Mouse (Mus musculus): ENCODE results near the gene Taar6. TPM values are rescaled to one million over a fixed set of nuclear protein-coding genes. Genes with fewer than 3 reads are reported as not detected.

Gene Taar6
- total RNA-seq (2012; rRNA removed), result not detected in 2 replicates

GRCm38 (mm10) chr10:23985546-23985945 is at the start of gene Taar6:
TSS of gene Taar6 (minus strand) at chr10:23985646.
- no peak within 1 kb of the TSS for H3K4me3 ChIP-seq (ENCODE audit: insufficient read depth in 1 of 2, low read depth in 1 of 2, low read length in 2 of 2, poor library complexity in 1 of 2, severe bottlenecking in 1 of 2)
- in situ Hi-C loops (cut with MboI; ENCODE audit: low sequenced_read_pairs in 2 of 2, unreplicated experiment in 2 of 2), result no loop called here
- no peak for DNase-seq (ENCODE audit: low read depth, low spot score)
- H3K36me3 ChIP-seq (ENCODE audit: control insufficient read depth, insufficient read depth, low read length, poor library complexity, severe bottlenecking), result no peaks in the 10 kb centered on the region
- H3K9me3 ChIP-seq (ENCODE audit: control insufficient read depth, insufficient read depth, low read depth, low read length), result no peaks in the 10 kb centered on the region
- TF ChIP-seq MAFK (IDR thresholded peaks at IDR 0.05; ENCODE audit: insufficient read depth, low read depth, low read length) (no peak), ZC3H11A (IDR thresholded peaks at IDR 0.05; ENCODE audit: borderline replicate concordance, low read depth, low read length) (no peak), HCFC1 (IDR thresholded peaks at IDR 0.05; ENCODE audit: borderline replicate concordance, insufficient read depth, low read length) (no peak), CHD2 (IDR thresholded peaks at IDR 0.05; ENCODE audit: low read depth, low read length) (no peak), ZNF384 (IDR thresholded peaks at IDR 0.05; ENCODE audit: low read depth, low read length) (no peak)
- H3K9ac ChIP-seq (ENCODE audit: insufficient read depth, low read depth, low read length, poor library complexity, severe bottlenecking), result no peak within 1 kb of the TSS
- H3K4me1 ChIP-seq (ENCODE audit: control insufficient read depth in 2 of 2, insufficient read depth in 2 of 2, low read length in 2 of 2, poor library complexity in 1 of 2), result no peaks in the 10 kb centered on the region
- H3K27ac ChIP-seq (ENCODE audit: insufficient read depth, low read depth, low read length, poor library complexity, severe bottlenecking), result no peak within 1 kb of the TSS

- no peaks in the 10 kb centered on the region for H3K4me1 ChIP-seq (ENCODE audit: control insufficient read depth in 2 of 2, insufficient read depth in 2 of 2, low read length in 2 of 2, poor library complexity in 1 of 2)
- no peak overlapping the region for H3K9ac ChIP-seq (ENCODE audit: insufficient read depth, low read depth, low read length, poor library complexity, severe bottlenecking)
- no peak for TF ChIP-seq MAFK (IDR thresholded peaks at IDR 0.05; ENCODE audit: insufficient read depth, low read depth, low read length)
- no peak for TF ChIP-seq HCFC1 (IDR thresholded peaks at IDR 0.05; ENCODE audit: borderline replicate concordance, insufficient read depth, low read length)
- no peak for TF ChIP-seq CHD2 (IDR thresholded peaks at IDR 0.05; ENCODE audit: low read depth, low read length)
- TF ChIP-seq ZC3H11A (IDR thresholded peaks at IDR 0.05; ENCODE audit: borderline replicate concordance, low read depth, low read length), result no peak
- TF ChIP-seq ZNF384 (IDR thresholded peaks at IDR 0.05; ENCODE audit: low read depth, low read length), result no peak
- H3K27ac ChIP-seq (ENCODE audit: insufficient read depth, low read depth, low read length, poor library complexity, severe bottlenecking), result no peak overlapping the region
- no peaks in the 10 kb centered on the region for H3K9me3 ChIP-seq (ENCODE audit: control insufficient read depth, insufficient read depth, low read depth, low read length)
- H3K4me3 ChIP-seq (ENCODE audit: insufficient read depth in 1 of 2, low read depth in 1 of 2, low read length in 2 of 2, poor library complexity in 1 of 2, severe bottlenecking in 1 of 2), result no peak overlapping the region
- in situ Hi-C loops (cut with MboI; ENCODE audit: low sequenced_read_pairs in 2 of 2, unreplicated experiment in 2 of 2), result no loop called here
- no peaks in the 10 kb centered on the region for H3K36me3 ChIP-seq (ENCODE audit: control insufficient read depth, insufficient read depth, low read length, poor library complexity, severe bottlenecking)
- no peak for DNase-seq (ENCODE audit: low read depth, low spot score)
Measured at GRCm38 (mm10) chr10:24031347-24031746, 45.9 kb upstream of the Taar6 start.

GRCm38 (mm10) chr10:24026922-24027321 is 41.5 kb upstream of the Taar6 start, which contains the start of gene Taar7d:
TSS of gene Taar7d (plus strand) at chr10:24027222.
- H3K27ac ChIP-seq (ENCODE audit: insufficient read depth, low read depth, low read length, poor library complexity, severe bottlenecking), result no peak within 1 kb of the TSS
- TF ChIP-seq ZNF384 (IDR thresholded peaks at IDR 0.05; ENCODE audit: low read depth, low read length), result no peak
- TF ChIP-seq CHD2 (IDR thresholded peaks at IDR 0.05; ENCODE audit: low read depth, low read length), result no peak
- no peak for TF ChIP-seq HCFC1 (IDR thresholded peaks at IDR 0.05; ENCODE audit: borderline replicate concordance, insufficient read depth, low read length)
- no peaks in the 10 kb centered on the region for H3K4me1 ChIP-seq (ENCODE audit: control insufficient read depth in 2 of 2, insufficient read depth in 2 of 2, low read length in 2 of 2, poor library complexity in 1 of 2)
- DNase-seq (ENCODE audit: low read depth, low spot score), result no peak
- peaks cover 3% of the 10 kb centered on the region; the same call in 1 of the 2 replicates for H3K9me3 ChIP-seq (ENCODE audit: control insufficient read depth, insufficient read depth, low read depth, low read length)
- H3K36me3 ChIP-seq (ENCODE audit: control insufficient read depth, insufficient read depth, low read length, poor library complexity, severe bottlenecking), result no peaks in the 10 kb centered on the region
- H3K4me3 ChIP-seq (ENCODE audit: insufficient read depth in 1 of 2, low read depth in 1 of 2, low read length in 2 of 2, poor library complexity in 1 of 2, severe bottlenecking in 1 of 2), result no peak within 1 kb of the TSS
- H3K9ac ChIP-seq (ENCODE audit: insufficient read depth, low read depth, low read length, poor library complexity, severe bottlenecking), result no peak within 1 kb of the TSS
- in situ Hi-C loops (cut with MboI; ENCODE audit: low sequenced_read_pairs in 2 of 2, unreplicated experiment in 2 of 2), result no loop called here

- DNase-seq (ENCODE audit: low read depth, low spot score), result no peak
- Histone ChIP-seq H3K4me3 (ENCODE audit: insufficient read depth in 1 of 2, low read depth in 1 of 2, low read length in 2 of 2, poor library complexity in 1 of 2, severe bottlenecking in 1 of 2) (no peak overlapping the region), H3K27ac (ENCODE audit: insufficient read depth, low read depth, low read length, poor library complexity, severe bottlenecking) (no peak overlapping the region), H3K9me3 (ENCODE audit: control insufficient read depth, insufficient read depth, low read depth, low read length) (no peaks in the 10 kb centered on the region), H3K36me3 (ENCODE audit: control insufficient read depth, insufficient read depth, low read length, poor library complexity, severe bottlenecking) (no peaks in the 10 kb centered on the region), H3K9ac (ENCODE audit: insufficient read depth, low read depth, low read length, poor library complexity, severe bottlenecking) (no peak overlapping the region), H3K4me1 (ENCODE audit: control insufficient read depth in 2 of 2, insufficient read depth in 2 of 2, low read length in 2 of 2, poor library complexity in 1 of 2) (no peaks in the 10 kb centered on the region)
- TF ChIP-seq ZNF384 (IDR thresholded peaks at IDR 0.05; ENCODE audit: low read depth, low read length), result no peak
- no peak for TF ChIP-seq MAFK (IDR thresholded peaks at IDR 0.05; ENCODE audit: insufficient read depth, low read depth, low read length)
- TF ChIP-seq ZC3H11A (IDR thresholded peaks at IDR 0.05; ENCODE audit: borderline replicate concordance, low read depth, low read length), result no peak
- TF ChIP-seq CHD2 (IDR thresholded peaks at IDR 0.05; ENCODE audit: low read depth, low read length), result no peak
- no peak for TF ChIP-seq HCFC1 (IDR thresholded peaks at IDR 0.05; ENCODE audit: borderline replicate concordance, insufficient read depth, low read length)
- in situ Hi-C loops (cut with MboI; ENCODE audit: low sequenced_read_pairs in 2 of 2, unreplicated experiment in 2 of 2), result no loop called here
Measured at GRCm38 (mm10) chr10:24008143-24008542, 22.7 kb upstream of the Taar6 start.

- no peaks in the 10 kb centered on the region for H3K36me3 ChIP-seq (ENCODE audit: control insufficient read depth, insufficient read depth, low read length, poor library complexity, severe bottlenecking)
- in situ Hi-C loops (cut with MboI; ENCODE audit: low sequenced_read_pairs in 2 of 2, unreplicated experiment in 2 of 2), result no loop called here
- no peaks in the 10 kb centered on the region for H3K9me3 ChIP-seq (ENCODE audit: control insufficient read depth, insufficient read depth, low read depth, low read length)
- no peak for DNase-seq (ENCODE audit: low read depth, low spot score)
- no peak overlapping the region for H3K9ac ChIP-seq (ENCODE audit: insufficient read depth, low read depth, low read length, poor library complexity, severe bottlenecking)
- no peaks in the 10 kb centered on the region for H3K4me1 ChIP-seq (ENCODE audit: control insufficient read depth in 2 of 2, insufficient read depth in 2 of 2, low read length in 2 of 2, poor library complexity in 1 of 2)
- no peak for TF ChIP-seq ZNF384 (IDR thresholded peaks at IDR 0.05; ENCODE audit: low read depth, low read length)
- TF ChIP-seq HCFC1 (IDR thresholded peaks at IDR 0.05; ENCODE audit: borderline replicate concordance, insufficient read depth, low read length), result no peak
- TF ChIP-seq MAFK (IDR thresholded peaks at IDR 0.05; ENCODE audit: insufficient read depth, low read depth, low read length), result no peak
- no peak for TF ChIP-seq CHD2 (IDR thresholded peaks at IDR 0.05; ENCODE audit: low read depth, low read length)
- no peak for TF ChIP-seq ZC3H11A (IDR thresholded peaks at IDR 0.05; ENCODE audit: borderline replicate concordance, low read depth, low read length)
- H3K27ac ChIP-seq (ENCODE audit: insufficient read depth, low read depth, low read length, poor library complexity, severe bottlenecking), result no peak overlapping the region
- no peak overlapping the region for H3K4me3 ChIP-seq (ENCODE audit: insufficient read depth in 1 of 2, low read depth in 1 of 2, low read length in 2 of 2, poor library complexity in 1 of 2, severe bottlenecking in 1 of 2)
Measured at GRCm38 (mm10) chr10:24007034-24007433, 21.6 kb upstream of the Taar6 start.
